Mouse (Mus musculus) Muller cell, postnatal 12 days (primary cell): ENCODE results near the gene D5Ertd579e.
"Not testable (repeated sequence)": the region's sequence is repeated elsewhere in the genome, so short reads cannot be mapped to it uniquely, and the experiment has no call there.

Source experiments
- DNase-seq: peaks from one replicate; pipeline ENCODE4 v3.0.0-alpha.2; 2015; ENCODE audit errors: inconsistent ontology term

The D5Ertd579e gene

GRCm38 (mm10) chr5:36683586-36683985, 12.2 kb downstream of the D5Ertd579e start:
- DNase-seq: no peak

- no peak for DNase-seq
Observed at GRCm38 (mm10) chr5:36681219-36681618, 14.6 kb downstream of the D5Ertd579e start.

GRCm38 (mm10) chr5:36679918-36680598, 15.8 kb downstream of the D5Ertd579e start:
- no peak for DNase-seq

GRCm38 (mm10) chr5:36678799-36679198, 17.0 kb downstream of the D5Ertd579e start:
- peak; percentile 53 for DNase-seq

DNA sequence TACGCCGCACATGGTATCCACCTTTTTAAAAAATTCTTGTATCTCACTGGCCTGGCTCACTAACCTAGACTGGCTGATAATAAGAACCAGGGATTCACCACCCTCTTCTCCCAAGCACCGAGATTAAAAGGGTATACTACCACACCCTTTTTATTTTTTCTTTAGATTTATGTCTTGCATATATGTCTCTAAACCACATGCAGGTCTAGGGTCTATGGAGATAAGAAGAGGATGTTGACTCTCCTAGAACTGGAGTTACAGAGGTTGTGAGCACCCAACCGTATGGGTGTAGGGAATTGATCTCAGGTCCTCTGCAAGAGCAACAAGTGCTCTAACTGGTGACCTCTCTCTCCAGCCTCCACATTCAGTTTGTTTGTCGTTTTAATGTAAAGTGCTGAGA, 17.9 kb downstream of the D5Ertd579e start:
- DNase-seq: no peak

GRCm38 (mm10) chr5:36675466-36675865, 20.4 kb downstream of the D5Ertd579e start:
- DNase-seq: peak; percentile 19

GRCm38 (mm10) chr5:36674658-36675433, 21.0 kb downstream of the D5Ertd579e start:
- no peak for DNase-seq

DNA sequence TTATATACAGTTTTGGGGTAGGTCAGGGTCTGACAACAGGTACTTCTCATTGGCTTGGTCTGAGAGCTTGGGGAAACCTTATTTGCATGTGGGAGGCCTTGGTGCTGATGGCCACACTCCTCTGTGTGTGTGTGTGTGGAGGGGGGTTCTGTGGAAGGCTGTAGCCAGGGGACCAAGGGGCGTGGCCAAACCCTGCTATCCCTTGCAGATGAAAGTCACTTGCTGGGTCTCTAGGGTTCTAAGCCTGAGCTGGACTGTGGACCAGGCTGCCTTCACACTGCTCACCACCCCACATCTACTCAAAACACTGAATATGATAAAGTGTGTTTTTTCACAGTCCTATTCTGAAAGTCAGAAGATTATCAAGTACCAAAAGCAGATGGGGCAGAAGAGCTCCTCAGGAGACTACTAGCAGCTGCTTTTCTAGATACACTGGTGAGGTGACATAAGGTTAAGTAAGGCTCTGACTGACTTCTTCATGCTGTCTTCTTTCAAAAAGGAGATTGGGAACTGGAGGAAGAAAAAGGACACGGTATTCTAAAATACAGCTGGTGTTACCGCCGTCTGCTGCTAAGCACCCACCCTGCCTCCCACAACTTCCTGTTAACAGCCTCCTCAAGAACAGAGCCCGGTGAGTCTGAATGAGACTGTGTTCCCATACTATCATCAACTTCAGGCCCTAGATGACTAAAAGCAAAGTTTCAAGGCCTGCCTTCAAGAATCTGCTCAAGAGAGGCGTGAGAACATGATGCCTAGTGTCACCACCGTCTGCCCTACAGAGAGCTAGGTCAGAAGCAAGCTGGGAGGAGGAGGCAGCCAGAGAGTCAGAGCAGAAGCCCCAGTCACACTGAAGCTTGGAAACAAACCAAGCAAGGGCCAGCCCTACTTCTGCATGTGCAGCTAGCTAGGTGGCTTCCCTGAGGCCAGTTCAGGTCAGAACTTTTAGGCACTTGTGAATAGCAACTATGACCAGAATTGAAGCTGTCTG, 26.5 kb downstream of the D5Ertd579e start:
- no peak for DNase-seq

GRCm38 (mm10) chr5:36668572-36668971, 27.3 kb downstream of the D5Ertd579e start:
- no peak for DNase-seq

DNA sequence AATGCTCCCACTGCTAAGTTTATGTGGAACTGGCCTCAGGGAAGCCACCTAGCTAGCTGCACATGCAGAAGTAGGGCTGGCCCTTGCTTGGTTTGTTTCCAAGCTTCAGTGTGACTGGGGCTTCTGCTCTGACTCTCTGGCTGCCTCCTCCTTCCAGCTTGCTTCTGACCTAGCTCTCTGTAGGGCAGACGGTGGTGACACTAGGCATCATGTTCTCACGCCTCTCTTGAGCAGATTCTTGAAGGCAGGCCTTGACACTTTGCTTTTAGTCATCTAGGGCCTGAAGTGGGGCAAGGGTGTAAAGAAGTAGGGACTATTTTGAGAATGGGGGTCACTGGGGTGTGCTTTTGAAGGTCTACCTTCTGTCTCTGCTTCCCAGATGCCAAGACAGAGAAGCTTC, 27.8 kb downstream of the D5Ertd579e start:
- not testable (repeated sequence) for DNase-seq

- no peak for DNase-seq
Observed at GRCm38 (mm10) chr5:36667165-36667564, 28.7 kb downstream of the D5Ertd579e start.

DNA sequence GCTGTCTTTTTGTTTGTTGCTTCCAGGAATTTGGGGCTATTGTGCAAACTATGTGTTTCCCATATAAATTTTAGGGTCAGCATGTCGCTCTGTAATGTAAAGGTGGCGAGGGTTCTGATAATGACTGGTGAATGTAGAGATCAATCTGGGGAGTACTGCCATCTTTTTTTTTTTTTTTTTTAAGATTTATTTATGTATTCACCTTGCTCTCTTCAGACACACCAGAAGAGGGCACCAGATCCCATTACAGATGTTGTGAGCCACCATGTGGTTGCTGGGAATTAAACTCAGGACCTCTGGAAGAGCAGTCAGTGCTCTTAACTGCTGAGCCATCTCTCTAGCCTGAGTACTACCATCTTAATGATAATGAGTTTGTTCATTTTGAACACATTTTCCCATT, 29.1 kb downstream of the D5Ertd579e start:
- not testable (repeated sequence) for DNase-seq

DNA sequence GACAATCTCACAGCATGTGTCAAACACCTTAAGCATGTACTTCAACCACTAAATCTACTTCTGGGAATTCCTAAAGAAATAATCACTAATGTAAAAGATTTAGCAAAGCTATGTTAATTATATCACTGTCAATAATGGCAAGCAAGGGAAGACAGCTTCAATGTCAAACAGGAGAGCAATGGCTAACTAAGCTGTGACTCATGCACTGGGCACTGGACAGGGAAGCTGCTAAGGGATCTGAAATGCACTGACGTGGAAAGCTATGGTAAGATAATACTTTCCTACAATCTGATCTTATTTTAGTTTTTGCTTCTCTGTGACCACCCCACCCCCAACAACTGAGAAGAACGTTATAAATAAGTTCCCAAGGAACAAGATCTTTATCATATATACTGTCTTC, 32.5 kb downstream of the D5Ertd579e start:
- peak; percentile 65 for DNase-seq

DNA sequence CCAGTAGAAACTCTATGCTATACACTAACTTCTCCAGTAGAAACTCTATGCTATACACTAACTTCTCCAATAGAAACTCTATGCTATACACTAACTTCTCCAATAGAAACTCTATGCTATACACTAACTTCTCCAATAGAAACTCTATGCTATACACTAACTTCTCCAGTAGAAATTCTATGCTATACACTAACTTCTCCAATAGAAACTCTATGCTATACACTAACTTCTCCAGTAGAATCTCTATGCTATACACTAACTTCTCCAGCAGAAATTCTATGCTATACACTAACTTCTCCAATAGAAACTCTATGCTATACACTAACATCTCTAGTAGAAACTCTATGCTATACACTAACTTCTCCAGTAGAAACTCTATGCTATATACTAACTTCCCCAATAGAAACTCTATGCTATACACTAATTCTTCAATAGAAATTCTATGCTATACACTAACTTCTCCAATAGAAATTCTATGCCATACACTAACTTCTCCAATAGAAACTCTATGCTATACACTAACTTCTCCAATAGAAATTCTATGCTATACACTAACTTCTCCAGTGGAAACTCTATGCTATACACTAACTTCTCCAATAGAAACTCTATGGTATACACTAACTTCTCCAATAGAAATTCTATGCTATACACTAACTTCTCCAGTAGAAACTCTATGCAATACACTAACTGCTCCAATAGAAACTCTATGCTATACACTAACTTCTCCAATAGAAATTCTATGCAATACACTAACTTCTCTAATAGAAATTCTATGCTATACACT, 34.7 kb downstream of the D5Ertd579e start:
- DNase-seq: not testable (repeated sequence)

GRCm38 (mm10) chr5:36625612-36626011, 70.2 kb downstream of the D5Ertd579e start:
- no peak for DNase-seq

DNA sequence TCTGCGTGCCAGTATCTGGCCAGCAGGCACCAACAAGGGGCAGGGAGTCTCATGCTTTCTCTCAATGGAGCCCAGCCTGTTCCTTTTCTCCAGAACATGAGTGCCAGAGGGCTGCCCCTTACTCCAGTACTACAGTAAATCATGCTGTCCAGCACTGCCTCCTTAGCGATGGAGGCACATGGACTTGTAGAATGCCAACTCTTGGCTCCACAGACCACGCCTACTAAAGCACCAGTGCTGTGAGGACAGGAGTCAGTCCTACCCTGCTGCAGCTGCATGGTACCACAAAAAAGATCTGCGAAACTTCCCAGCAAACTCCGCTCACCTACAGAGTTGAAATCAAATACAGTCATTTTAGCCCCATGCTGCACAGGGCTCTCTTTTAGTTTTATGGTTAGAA, 72.2 kb downstream of the D5Ertd579e start:
- DNase-seq: no peak

DNA sequence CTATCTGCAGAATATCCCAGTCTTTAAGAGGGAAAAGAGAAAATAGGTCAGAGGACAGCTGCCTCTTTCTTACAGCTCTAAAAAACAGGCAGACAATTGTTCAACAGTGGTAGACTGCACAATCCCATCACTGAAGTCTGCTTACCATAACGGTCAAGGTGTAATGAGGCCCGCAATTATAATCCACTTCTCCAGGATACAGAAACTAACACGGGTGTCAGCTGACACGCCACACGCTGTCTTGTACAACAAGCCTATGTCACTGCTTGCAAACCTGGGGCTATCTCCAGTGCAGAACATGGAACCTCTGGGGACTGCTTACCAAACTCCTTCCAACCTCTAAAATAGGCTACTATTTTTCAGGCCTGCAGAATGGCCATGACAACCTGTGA, 74.8 kb downstream of the D5Ertd579e start:
- no peak for DNase-seq

DNA sequence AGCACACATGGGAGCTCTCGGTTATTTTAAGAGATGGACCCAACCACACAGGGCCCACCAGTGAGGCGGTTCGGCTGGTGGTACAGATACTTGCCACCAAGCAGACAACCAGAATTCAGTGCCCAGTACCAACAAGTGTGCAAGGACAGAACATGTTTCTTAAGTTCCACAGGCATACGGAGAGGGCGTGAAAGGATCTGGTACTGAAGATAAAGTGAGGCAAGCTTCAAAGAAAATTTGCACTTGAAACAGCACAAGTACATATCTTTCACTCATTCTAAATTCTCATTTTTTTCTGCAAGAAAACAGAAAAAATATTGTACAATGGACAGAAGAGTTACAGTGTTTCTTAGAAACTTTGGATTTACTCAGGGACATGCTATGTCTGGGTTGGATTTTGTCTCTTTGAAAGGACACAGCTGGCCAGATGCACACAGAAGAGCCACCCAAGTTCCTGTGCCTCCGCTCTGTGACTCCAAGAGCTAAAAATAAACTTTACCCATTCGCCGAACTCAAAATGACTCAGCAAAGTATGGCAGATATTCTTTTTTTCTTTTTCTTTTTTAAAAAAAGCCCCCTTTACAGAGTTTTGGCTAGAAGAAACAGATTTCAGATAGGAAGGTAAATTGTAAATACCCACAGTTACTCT, 75.3 kb downstream of the D5Ertd579e start:
- peak; percentile 48 for DNase-seq

- peak; percentile 68 for DNase-seq
Observed at GRCm38 (mm10) chr5:36618890-36619289, 76.9 kb downstream of the D5Ertd579e start.

GRCm38 (mm10) chr5:36618356-36618755, 77.5 kb downstream of the D5Ertd579e start:
- no peak for DNase-seq

DNA sequence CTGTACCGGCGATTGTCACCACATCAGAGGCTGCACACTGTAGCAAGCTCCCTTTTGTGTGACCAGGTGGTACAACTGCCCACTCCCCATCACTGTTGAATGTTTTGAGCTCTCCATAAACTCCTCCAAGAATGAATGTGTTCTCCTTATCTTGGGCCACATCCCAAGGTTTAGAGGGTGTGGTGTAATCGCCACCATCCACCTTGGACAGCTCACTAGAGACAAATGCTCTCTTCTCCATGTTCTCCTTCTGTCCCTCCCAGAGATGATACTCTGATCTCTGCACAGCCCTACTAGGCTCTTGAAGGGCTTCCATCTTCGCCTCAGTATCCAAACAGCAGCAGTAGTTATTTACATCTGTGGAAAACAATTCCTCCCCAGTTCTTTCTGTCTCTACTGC, 81.7 kb downstream of the D5Ertd579e start:
- no peak for DNase-seq
